Mouse (Mus musculus) heart, embryonic 14.5 days (tissue): ENCODE data around the gene Mnat1. TPM values are rescaled to one million over a fixed set of nuclear protein-coding genes. Genes with fewer than 3 reads are reported as not detected.
A peak's percentile ranks its signal among the peaks of the same experiment; 100 is the strongest.

Experiments
- ATAC-seq: fragments of 200-750 bp; cut with Nextera tagmentation; 2 replicates; pipeline ENCODE4 v1.8.0; 2017; ENCODE audit warnings: low read depth, moderate TSS enrichment; ENCODE audit not compliant: insufficient number of reproducible peaks, insufficient read depth, low FRiP score
- H3K27ac ChIP-seq, 2 experiments: fragments of 200-500 bp in 1 of 2; fragments of 300-500 bp in 1 of 2; sonication (generic) in 1 of 2; replicated peaks in 1 of 2; 2 replicates each; pipeline ENCODE4 v1.5.1; 2012 to 2014; ENCODE audit warnings: low read depth in 2 of 2, low read length in 2 of 2, control low read depth in 1 of 2, mild to moderate bottlenecking in 1 of 2, mixed read lengths in 1 of 2; ENCODE audit not compliant: control insufficient read depth in 1 of 2, insufficient read depth in 1 of 2
- H3K27me3 ChIP-seq: fragments of 300-500 bp; sonication (generic); 2 replicates; pipeline ENCODE4 v1.6.1; 2014; ENCODE audit warnings: mild to moderate bottlenecking, low read length, control low read depth; ENCODE audit not compliant: control insufficient read depth, insufficient read depth
- H3K36me3 ChIP-seq: fragments of 300-500 bp; sonication (generic); 2 replicates; pipeline ENCODE4 v1.6.1; 2014; ENCODE audit warnings: mild to moderate bottlenecking, control low read depth, low read length, mixed read lengths; ENCODE audit not compliant: control insufficient read depth, insufficient read depth
- H3K4me1 ChIP-seq, 2 experiments: fragments of 200-500 bp in 1 of 2; fragments of 300-500 bp in 1 of 2; sonication (generic) in 1 of 2; 2 replicates each; pipeline ENCODE4 v1.6.1; 2012 to 2014; ENCODE audit warnings: low read length in 2 of 2, control low read depth in 1 of 2, mixed read lengths in 1 of 2; ENCODE audit not compliant: control insufficient read depth in 2 of 2, insufficient read depth in 2 of 2
- H3K4me2 ChIP-seq: fragments of 300-500 bp; sonication (generic); 2 replicates; pipeline ENCODE4 v1.6.1; 2014; ENCODE audit warnings: mild to moderate bottlenecking, low read length
- H3K4me3 ChIP-seq, 2 experiments: fragments of 200-500 bp in 1 of 2; fragments of 300-500 bp in 1 of 2; sonication (generic) in 1 of 2; 2 replicates each; pipeline ENCODE4 v1.5.1; 2012 to 2014; ENCODE audit warnings: low read length in 2 of 2, mild to moderate bottlenecking in 2 of 2, control low read depth in 1 of 2, low read depth in 1 of 2, moderate library complexity in 1 of 2; ENCODE audit not compliant: control insufficient read depth in 1 of 2, insufficient read depth in 1 of 2
- H3K9ac ChIP-seq: fragments of 300-500 bp; sonication (generic); 2 replicates; pipeline ENCODE4 v1.6.1; 2014; ENCODE audit warnings: mild to moderate bottlenecking, low read length
- H3K9me3 ChIP-seq: fragments of 300-500 bp; sonication (generic); 2 replicates; pipeline ENCODE4 v1.6.1; 2016; ENCODE audit warnings: low read length, control low read depth; ENCODE audit not compliant: control insufficient read depth
- WGBS: fragments of 180-500 bp; shearing (Covaris S2); extraction: QIAGEN DNeasy Blood & Tissue Kit; methylation state at CpG from one replicate; pipeline ENCODE4 v1.1.7; 2014; 5-methylcytosine and 5-hydroxymethylcytosine counted together
- polyA plus RNA-seq: library from polyadenylated mRNA; unstranded; fragments of >200 nt; fragmentation: Nextera tagmentation; extraction: Ambion mirVana; gene quantifications from 2 replicates; pipeline ENCODE4 v1.2.1, GENCODE M21; 2014

Mnat1 gene
- polyA plus RNA-seq, 1 experiment from 2014 or later, result 28.2 TPM

GRCm38 (mm10) chr12:73209117-73209516 is 85.6 kb downstream of the Mnat1 start:
- Histone ChIP-seq H3K9ac (no peak overlapping the region), H3K27me3 (no peaks in the 10 kb centered on the region), H3K4me2 (no peak overlapping the region), H3K36me3 (no peaks in the 10 kb centered on the region), H3K9me3 (no peaks in the 10 kb centered on the region), H3K4me1 (peaks cover 0 to 18% of the 10 kb centered on the region in 2 experiments; a peak in 3 of 4 replicates), H3K4me3 (no peak overlapping the region), H3K27ac (no peak overlapping the region; a peak in 1 of 4 replicates)
- ATAC-seq, result no peak
- 17% methylated on average over 1 of the region's 1 CpGs for WGBS

- 40% methylated on average over 3 of the region's 3 CpGs for WGBS
- no peaks in the 10 kb centered on the region for H3K36me3 ChIP-seq
- no peak overlapping the region; the same call in 1 of the 2 replicates for H3K4me2 ChIP-seq
- H3K27me3 ChIP-seq, result no peaks in the 10 kb centered on the region
- H3K4me1 ChIP-seq, result peaks cover 4 to 18% of the 10 kb centered on the region in 2 experiments
- no peak overlapping the region for H3K4me3 ChIP-seq
- H3K27ac ChIP-seq, result 0 out of 4 replicates have a peak overlapping the region, but pooled peaks of 1 of the 2 experiments have one; percentile 24
- no peaks in the 10 kb centered on the region for H3K9me3 ChIP-seq
- H3K9ac ChIP-seq, result no peak overlapping the region
- no peak for ATAC-seq
Measured at GRCm38 (mm10) chr12:73210454-73210853, 86.9 kb downstream of the Mnat1 start.

GRCm38 (mm10) chr12:73215773-73216172 is 92.3 kb downstream of the Mnat1 start:
- H3K27ac ChIP-seq, result no peak overlapping the region
- ATAC-seq, result no peak
- H3K9ac ChIP-seq, result no peak overlapping the region
- peaks cover 19% of the 10 kb centered on the region for H3K36me3 ChIP-seq
- H3K4me3 ChIP-seq, result no peak overlapping the region
- peaks cover 0 to 4% of the 10 kb centered on the region in 2 experiments; a peak in 2 of 4 replicates for H3K4me1 ChIP-seq
- H3K9me3 ChIP-seq, result no peaks in the 10 kb centered on the region
- H3K4me2 ChIP-seq, result no peak overlapping the region
- 75% methylated on average over 5 of the region's 5 CpGs for WGBS
- H3K27me3 ChIP-seq, result no peaks in the 10 kb centered on the region

GRCm38 (mm10) chr12:73218632-73219031 is 95.1 kb downstream of the Mnat1 start:
- Histone ChIP-seq H3K4me1 (peaks cover 0 to 4% of the 10 kb centered on the region in 2 experiments; a peak in 2 of 4 replicates), H3K9ac (no peak overlapping the region), H3K36me3 (peaks cover 19% of the 10 kb centered on the region), H3K4me2 (no peak overlapping the region), H3K27ac (no peak overlapping the region), H3K27me3 (no peaks in the 10 kb centered on the region), H3K9me3 (no peaks in the 10 kb centered on the region), H3K4me3 (no peak overlapping the region)
- ATAC-seq, result no peak
- 90% methylated on average over 5 of the region's 5 CpGs for WGBS

GRCm38 (mm10) chr12:73221235-73221634 is 97.7 kb downstream of the Mnat1 start:
- no peak overlapping the region for H3K4me2 ChIP-seq
- H3K36me3 ChIP-seq, result peaks cover 19% of the 10 kb centered on the region
- H3K4me1 ChIP-seq, result no peaks in the 10 kb centered on the region
- H3K27ac ChIP-seq, result no peak overlapping the region
- no peak overlapping the region for H3K9ac ChIP-seq
- no peaks in the 10 kb centered on the region for H3K27me3 ChIP-seq
- WGBS, result 62% methylated on average over 3 of the region's 3 CpGs
- ATAC-seq, result no peak
- no peaks in the 10 kb centered on the region for H3K9me3 ChIP-seq
- H3K4me3 ChIP-seq, result no peak overlapping the region

GRCm38 (mm10) chr12:73223872-73224271 is 100.4 kb downstream of the Mnat1 start:
- peaks cover 16% of the 10 kb centered on the region for H3K36me3 ChIP-seq
- no peak overlapping the region for H3K4me2 ChIP-seq
- H3K9me3 ChIP-seq, result no peaks in the 10 kb centered on the region
- ATAC-seq, result no peak
- no peaks in the 10 kb centered on the region for H3K4me1 ChIP-seq
- H3K9ac ChIP-seq, result no peak overlapping the region
- H3K27me3 ChIP-seq, result no peaks in the 10 kb centered on the region
- H3K27ac ChIP-seq, result no peak overlapping the region
- 66% methylated on average over 6 of the region's 6 CpGs for WGBS
- H3K4me3 ChIP-seq, result no peak overlapping the region

- H3K4me2 ChIP-seq, result no peak overlapping the region
- no peaks in the 10 kb centered on the region for H3K9me3 ChIP-seq
- H3K4me1 ChIP-seq, result no peaks in the 10 kb centered on the region
- 95% methylated on average over 3 of the region's 3 CpGs for WGBS
- no peaks in the 10 kb centered on the region for H3K27me3 ChIP-seq
- no peaks in the 10 kb centered on the region for H3K36me3 ChIP-seq
- ATAC-seq, result no peak
- no peak overlapping the region for H3K27ac ChIP-seq
- no peak overlapping the region for H3K4me3 ChIP-seq
- no peak overlapping the region for H3K9ac ChIP-seq
Measured at GRCm38 (mm10) chr12:73228427-73228826, 104.9 kb downstream of the Mnat1 start.

GRCm38 (mm10) chr12:73230196-73230595 is 106.7 kb downstream of the Mnat1 start:
- H3K27ac ChIP-seq, result no peak overlapping the region

More at GRCm38 (mm10) chr12:73230196-73230595, 106.7 kb downstream of the Mnat1 start:
- Histone ChIP-seq H3K27me3 (no peaks in the 10 kb centered on the region), H3K4me3 (no peak overlapping the region), H3K36me3 (no peaks in the 10 kb centered on the region), H3K4me1 (no peaks in the 10 kb centered on the region), H3K9ac (no peak overlapping the region), H3K9me3 (no peaks in the 10 kb centered on the region), H3K4me2 (no peak overlapping the region)
- no peak for ATAC-seq
